Mouse (Mus musculus): ENCODE measurements around the gene Nelfb. TPM values are rescaled to one million over a fixed set of nuclear protein-coding genes. Genes with fewer than 3 reads are reported as not detected.

The Nelfb gene
- total RNA-seq, 1 experiment from 2014 or later: 61.8 TPM

GRCm38 (mm10) chr2:25196172-25196954 is 14.9 kb downstream of the Nelfb start, which contains the start of gene Tor4a:
Gene Tor4a, minus strand, starts transcription at chr2:25196886.
- DNase-seq: peak; percentile 78

GRCm38 (mm10) chr2:25195211-25196156 is 15.8 kb downstream of the Nelfb start:
- peak; percentile 69 for DNase-seq

- no peak for DNase-seq
Measured at GRCm38 (mm10) chr2:25194486-25195171, 16.7 kb downstream of the Nelfb start.

GRCm38 (mm10) chr2:25194006-25194405 is 17.3 kb downstream of the Nelfb start:
- DNase-seq: no peak

GRCm38 (mm10) chr2:25193330-25193770 is 17.9 kb downstream of the Nelfb start:
- DNase-seq: peak; percentile 77

GRCm38 (mm10) chr2:25187841-25188240 is 23.4 kb downstream of the Nelfb start:
- DNase-seq: no peak

- no peak for DNase-seq
Measured at GRCm38 (mm10) chr2:25186575-25186930, 24.7 kb downstream of the Nelfb start.

GRCm38 (mm10) chr2:25185625-25186574 is 25.4 kb downstream of the Nelfb start:
- peak; percentile 49 for DNase-seq

- no peak for DNase-seq
Measured at GRCm38 (mm10) chr2:25184496-25184895, 26.8 kb downstream of the Nelfb start.

- DNase-seq: no peak
Measured at GRCm38 (mm10) chr2:25183336-25183735, 28.0 kb downstream of the Nelfb start.

GRCm38 (mm10) chr2:25182664-25183063 is 28.6 kb downstream of the Nelfb start:
- DNase-seq: no peak

- DNase-seq: no peak
Measured at GRCm38 (mm10) chr2:25181891-25182397, 29.3 kb downstream of the Nelfb start.

- peak; percentile 26 for DNase-seq
Measured at GRCm38 (mm10) chr2:25180973-25181890, 30.1 kb downstream of the Nelfb start.

GRCm38 (mm10) chr2:25180478-25180903 is 30.8 kb downstream of the Nelfb start, which contains the start of gene Nrarp:
Gene Nrarp, plus strand, starts transcription at chr2:25180758.
- peak; percentile 91 for DNase-seq

- no peak for DNase-seq
Measured at GRCm38 (mm10) chr2:25179566-25180217, 31.6 kb downstream of the Nelfb start.

GRCm38 (mm10) chr2:25178285-25178972 is 32.9 kb downstream of the Nelfb start:
- DNase-seq: no peak

GRCm38 (mm10) chr2:25177685-25178084 is 33.6 kb downstream of the Nelfb start:
- DNase-seq: no peak

- no peak for DNase-seq
Measured at GRCm38 (mm10) chr2:25177076-25177475, 34.2 kb downstream of the Nelfb start.
